Mouse (Mus musculus): ENCODE measurements at regions not wholly inside any gene's neighbourhood (a gene's known extent, or its start where the extent isn't known, plus 50 kb on each side); places are given as distances from the start of the nearest gene placed in this dataset.

- no peak for DNase-seq (ENCODE audit: low spot score)
These were observed 471.6 kb downstream of the Klf12 start for GRCm38 (mm10) chr14:99812741-99813485.

Data from ovary, postnatal 10 days (tissue).